Mouse (Mus musculus): Measurements from ENCODE around the gene Nod2.
A peak's percentile ranks its signal among the peaks of the same experiment; 100 is the strongest.

Gene Nod2

GRCm38 (mm10) chr8:88675372-88676165, 28.5 kb downstream of the Nod2 start:
- no peak for DNase-seq (ENCODE audit: low spot score in 2 of 2)

DNA sequence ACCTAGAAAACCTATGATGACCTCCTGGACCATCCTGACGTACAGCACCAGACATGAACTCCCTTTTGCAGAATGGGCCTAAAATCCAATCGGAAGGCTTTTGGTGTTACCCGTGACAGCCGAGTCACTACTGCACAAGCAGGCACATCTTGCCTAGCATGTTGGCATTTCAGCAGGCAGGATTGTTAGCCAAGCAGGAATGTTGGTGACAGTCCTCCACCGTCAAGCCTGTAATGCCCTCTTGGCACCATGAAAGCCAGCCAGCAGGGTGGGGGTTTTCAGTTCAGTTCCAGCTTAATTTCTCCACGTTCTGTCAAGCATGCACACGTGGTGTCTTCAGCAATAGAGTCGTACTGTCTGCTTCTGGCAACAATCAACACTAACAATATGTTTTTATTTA, 30.0 kb downstream of the Nod2 start:
- DNase-seq (ENCODE audit: low spot score in 2 of 2): no peak

DNA sequence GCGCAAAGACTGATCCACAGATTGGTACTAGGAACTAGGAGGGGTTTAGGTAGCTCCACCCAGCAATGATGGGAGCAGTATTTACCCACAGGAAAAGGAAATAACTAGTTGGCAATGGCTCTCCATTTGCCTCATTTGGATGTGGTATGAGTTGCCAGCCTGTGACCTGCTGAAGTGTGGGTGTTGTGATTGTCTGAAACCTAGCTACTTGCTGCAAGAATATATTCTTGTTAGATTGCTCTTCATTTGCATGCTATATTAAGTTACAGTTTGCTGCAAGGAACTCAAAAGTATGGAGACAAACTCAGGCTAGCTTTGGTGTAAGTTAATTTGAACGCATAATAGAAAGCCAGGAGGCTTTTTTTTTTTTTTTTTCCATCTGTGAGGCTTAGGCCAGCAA, 33.5 kb downstream of the Nod2 start:
- DNase-seq (ENCODE audit: low spot score in 2 of 2): peak in 1 of 2 experiments; percentile 35

- peak in 1 of 2 experiments; percentile 36 for DNase-seq (ENCODE audit: low spot score in 2 of 2)
Measured at GRCm38 (mm10) chr8:88681046-88681445, 33.9 kb downstream of the Nod2 start.

DNA sequence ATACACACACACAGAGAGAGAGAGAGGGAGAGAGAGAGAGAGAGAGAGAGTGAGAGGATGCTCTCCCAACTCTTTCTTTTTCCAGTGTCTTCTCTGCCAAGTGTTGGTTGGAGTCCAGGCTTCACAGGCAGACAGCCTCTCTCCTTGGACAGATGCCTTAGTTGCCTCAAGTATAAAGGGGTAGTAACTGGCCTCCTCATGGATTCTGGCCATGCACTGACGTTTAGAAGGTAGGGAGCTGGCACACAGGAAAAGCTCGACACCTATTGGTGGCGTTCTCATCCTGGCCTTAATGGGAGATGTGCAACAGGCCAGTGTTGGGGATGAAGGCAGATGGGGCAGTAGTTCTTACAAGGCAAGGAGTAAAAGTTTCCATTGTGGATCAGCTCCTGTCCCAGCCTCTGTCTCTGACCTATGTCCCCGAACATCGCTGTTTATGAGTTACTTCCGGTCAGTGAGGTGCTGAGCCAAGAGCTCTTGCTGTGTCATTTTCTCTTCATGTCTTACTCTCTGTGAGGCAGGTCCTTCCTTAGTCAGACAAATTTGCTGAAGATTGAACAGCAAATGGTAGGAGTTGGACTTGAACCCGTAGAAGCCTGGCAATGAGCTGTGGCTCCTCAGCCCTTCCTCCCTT, 36.7 kb downstream of the Nod2 start:
- no peak for DNase-seq (ENCODE audit: low spot score in 2 of 2)

DNA sequence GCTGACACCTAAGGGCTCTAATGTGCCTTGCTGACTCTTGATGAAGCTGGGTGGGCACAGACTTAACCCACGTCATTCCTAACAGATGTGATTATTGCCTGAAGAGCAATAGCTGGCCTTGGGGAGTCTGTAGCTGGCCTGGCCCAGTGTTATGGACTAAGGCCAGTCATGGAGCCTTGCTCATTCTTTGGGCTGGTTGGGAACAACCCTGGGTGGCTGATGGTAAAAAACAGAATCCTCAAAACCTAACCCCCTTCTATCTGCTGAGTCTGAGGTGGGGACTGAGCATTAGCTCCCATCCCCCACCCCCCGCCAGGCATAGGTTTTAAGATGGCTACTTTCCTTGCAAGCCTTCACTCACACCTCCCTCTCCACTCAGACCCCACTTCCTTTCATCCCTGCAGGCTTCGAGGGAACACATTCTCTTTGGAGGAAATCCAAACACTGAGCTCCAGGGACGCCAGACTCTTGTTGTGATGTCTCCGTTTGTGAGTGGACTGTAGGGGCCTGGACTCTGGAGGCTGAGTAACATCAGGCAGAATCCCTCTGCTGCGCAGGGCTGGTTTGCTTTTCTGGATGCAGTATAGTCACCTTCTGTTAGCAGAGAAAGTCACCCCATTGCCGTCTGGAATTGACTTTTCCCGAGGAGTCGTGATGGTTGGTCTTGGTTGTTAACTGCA, 39.3 kb downstream of the Nod2 start:
- no peak for DNase-seq (ENCODE audit: low spot score in 2 of 2)

- DNase-seq (ENCODE audit: low spot score in 2 of 2): no peak
Measured at GRCm38 (mm10) chr8:88686906-88687235, 39.8 kb downstream of the Nod2 start.

- no peak for DNase-seq (ENCODE audit: low spot score in 2 of 2)
Measured at GRCm38 (mm10) chr8:88689151-88689550, 42.0 kb downstream of the Nod2 start.

- no peak for DNase-seq (ENCODE audit: low spot score in 2 of 2)
Measured at GRCm38 (mm10) chr8:88689891-88690290, 42.8 kb downstream of the Nod2 start.

GRCm38 (mm10) chr8:88691342-88691948, 44.3 kb downstream of the Nod2 start:
- DNase-seq (ENCODE audit: low spot score in 2 of 2): no peak

- DNase-seq (ENCODE audit: low spot score in 2 of 2): no peak
Measured at GRCm38 (mm10) chr8:88691961-88692360, 44.8 kb downstream of the Nod2 start.

DNA sequence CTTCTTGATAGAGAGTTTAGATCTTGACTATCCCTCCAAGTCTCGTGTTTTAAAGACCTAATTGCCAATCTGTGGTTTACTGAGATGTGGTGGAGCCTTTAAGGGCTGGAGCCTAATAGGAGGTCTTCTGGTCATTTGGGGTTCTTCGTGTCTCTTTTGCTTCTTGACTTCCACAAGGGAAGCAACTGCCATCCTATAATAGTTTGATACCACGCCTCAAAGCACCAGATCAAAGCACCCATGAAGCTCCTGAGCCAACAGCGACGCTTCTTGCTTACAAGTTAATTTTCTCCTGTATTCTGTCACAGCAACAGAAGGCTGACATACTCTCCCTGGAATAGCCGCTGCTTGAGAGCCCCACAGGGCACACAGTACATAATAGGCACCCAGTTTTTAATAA, 45.8 kb downstream of the Nod2 start:
- DNase-seq (ENCODE audit: low spot score in 2 of 2): no peak

DNA sequence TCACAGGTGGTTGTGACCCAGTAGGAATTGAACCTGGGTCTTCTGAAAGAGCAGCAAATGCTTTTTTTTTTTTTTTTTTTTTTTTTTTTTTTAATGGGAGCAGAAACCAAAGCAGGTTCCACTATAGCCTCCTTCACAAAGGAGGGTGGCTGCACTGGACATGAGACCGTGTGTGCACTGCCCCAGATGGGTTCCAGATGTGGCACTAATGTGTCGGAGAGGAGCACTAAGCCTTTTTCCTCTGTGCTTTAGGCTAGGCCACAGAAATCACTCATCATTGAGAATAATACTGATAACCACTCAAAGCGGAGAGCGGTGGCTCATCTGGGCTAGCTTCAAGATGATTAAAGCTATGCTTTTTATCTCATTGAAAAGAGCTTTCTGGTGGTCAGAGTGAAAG, 46.3 kb downstream of the Nod2 start:
- no peak for DNase-seq (ENCODE audit: low spot score in 2 of 2)

GRCm38 (mm10) chr8:88694291-88694690, 47.2 kb downstream of the Nod2 start:
- DNase-seq (ENCODE audit: low spot score in 2 of 2): no peak

- no peak for DNase-seq (ENCODE audit: low spot score in 2 of 2)
Measured at GRCm38 (mm10) chr8:88696228-88696627, 49.1 kb downstream of the Nod2 start.

DNA sequence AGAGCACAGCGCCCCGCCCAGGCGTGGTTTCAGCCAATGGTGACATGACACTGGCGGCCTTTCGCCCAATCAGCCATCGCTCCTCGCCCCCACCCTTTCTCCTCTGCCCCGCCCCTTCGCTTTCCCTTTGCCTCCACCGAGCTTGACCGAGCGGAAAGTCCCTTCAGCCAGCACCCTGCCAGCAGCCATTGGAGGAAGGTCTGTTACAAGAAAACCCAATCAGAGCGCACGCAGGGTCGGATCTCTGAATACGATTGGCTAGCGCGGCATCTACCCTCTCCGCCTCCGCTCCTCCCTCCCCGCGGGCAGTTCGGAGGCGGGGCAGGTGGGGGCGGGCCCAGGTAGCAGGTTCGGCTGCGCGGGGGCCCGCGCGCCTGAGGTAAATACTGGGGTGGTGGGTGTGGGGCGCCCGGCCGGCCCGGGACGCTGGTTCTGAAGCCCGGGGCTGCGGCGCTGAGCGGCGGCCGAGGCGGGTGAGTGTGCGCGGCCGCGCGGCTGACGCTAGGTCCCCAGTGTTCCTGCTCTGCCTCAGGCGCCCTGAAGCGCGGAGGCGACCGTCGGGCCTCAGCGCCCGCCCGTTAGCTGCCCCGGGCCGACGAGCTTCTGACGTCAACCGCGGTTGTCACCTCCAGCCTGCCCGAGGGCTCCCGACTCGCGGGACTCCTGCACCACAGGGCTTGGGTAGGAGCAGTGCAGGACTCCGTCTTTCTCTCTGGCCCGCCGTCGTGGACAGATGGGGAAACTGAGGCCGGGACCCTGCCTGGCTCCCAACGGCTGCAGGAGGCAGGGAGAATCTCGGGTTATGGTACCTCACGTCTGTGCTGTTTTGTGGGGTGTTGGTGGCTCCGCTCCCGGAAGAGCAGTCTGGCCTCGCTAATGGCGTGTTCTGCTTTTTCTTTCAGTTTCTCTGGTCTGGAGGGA, 49.9 kb downstream of the Nod2 start, which contains the start of gene Cyld:
Gene Cyld, plus strand, starts transcription at position 308 of the 921 bp plus-strand sequence.
- peak; percentile 98 to 99 for DNase-seq (ENCODE audit: low spot score in 2 of 2)

DNA sequence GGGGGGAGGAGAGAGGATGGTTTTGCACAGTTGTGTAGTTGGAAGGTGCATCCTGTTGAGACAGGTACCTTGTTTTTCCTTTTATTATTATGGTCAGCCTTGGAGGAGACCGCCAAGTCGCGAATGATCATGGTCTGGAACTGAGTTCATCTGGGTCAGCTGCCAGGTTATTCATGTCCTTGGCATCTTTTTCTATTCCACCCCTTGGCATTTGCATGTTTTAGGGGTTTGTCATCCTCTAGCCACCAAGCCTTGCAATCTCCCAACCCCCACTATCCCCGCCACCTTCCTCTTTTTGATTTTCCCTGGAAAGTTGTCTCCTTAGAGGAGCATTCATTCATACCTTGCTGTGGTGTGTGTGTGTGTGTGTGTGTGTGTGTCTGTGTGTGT, 50.5 kb downstream of the Nod2 start:
- no peak for DNase-seq (ENCODE audit: low spot score in 2 of 2)

- DNase-seq (ENCODE audit: low spot score in 2 of 2): no peak
Measured at GRCm38 (mm10) chr8:88698048-88698447, 50.9 kb downstream of the Nod2 start.

GRCm38 (mm10) chr8:88701611-88702010, 54.5 kb downstream of the Nod2 start:
- DNase-seq (ENCODE audit: low spot score in 2 of 2): peak in 1 of 2 experiments; percentile 22

DNA sequence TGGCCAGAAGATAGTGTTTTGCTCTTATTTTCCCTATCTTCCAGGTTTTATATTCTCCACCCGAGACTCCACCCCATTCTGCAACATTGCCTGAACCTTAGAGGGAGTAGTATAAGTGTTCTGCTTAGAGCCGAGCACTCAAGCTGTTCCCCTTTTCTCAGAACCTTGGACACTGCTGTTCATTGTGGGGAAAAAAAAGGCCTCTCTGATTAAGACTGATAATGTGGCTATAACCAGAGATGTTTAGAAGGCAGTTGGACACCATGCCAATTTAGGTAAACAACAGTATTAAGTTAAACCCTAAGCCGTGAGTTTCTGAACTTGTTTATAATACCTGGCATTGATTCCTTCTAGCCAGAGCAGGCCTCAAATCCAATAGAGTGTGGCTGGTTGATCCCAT, 55.7 kb downstream of the Nod2 start:
- DNase-seq (ENCODE audit: low spot score in 2 of 2): no peak

GRCm38 (mm10) chr8:88723256-88723963, 76.3 kb downstream of the Nod2 start:
- no peak for DNase-seq (ENCODE audit: low spot score in 2 of 2)
